Mouse (Mus musculus) myocyte (in vitro differentiated cells): Measurements from ENCODE around the gene Ceacam15. TPM values are rescaled to one million over a fixed set of nuclear protein-coding genes. Genes with fewer than 3 reads are reported as not detected.

Experiments
- H3K27me3 ChIP-seq: one replicate; pipeline ENCODE4 v1.6.1; 2011; ENCODE audit not compliant: control insufficient read depth, insufficient read depth, insufficient read length
- H3K36me3 ChIP-seq: one replicate; pipeline ENCODE4 v1.6.1; 2011; ENCODE audit not compliant: control insufficient read depth, insufficient read depth
- H3K4me2 ChIP-seq: one replicate; pipeline ENCODE4 v1.6.1; 2011; ENCODE audit warnings: low read depth, control low read depth
- H3K4me3 ChIP-seq: one replicate; pipeline ENCODE4 v1.5.1; 2011; ENCODE audit warnings: mild to moderate bottlenecking, control low read depth, moderate library complexity
- H3K79me2 ChIP-seq: one replicate; pipeline ENCODE4 v1.6.1; 2011; ENCODE audit not compliant: control insufficient read depth, insufficient read depth
- H3ac ChIP-seq: one replicate; pipeline ENCODE4 v1.6.1; 2011; ENCODE audit not compliant: control insufficient read depth, insufficient read length
- CEBPB ChIP-seq: IDR thresholded peaks from 2 replicates; pipeline ENCODE4 v1.6.1; 2011; ENCODE audit warnings: mild to moderate bottlenecking, moderate library complexity; ENCODE audit not compliant: poor library complexity, insufficient read depth, severe bottlenecking
- E2F4 ChIP-seq: IDR thresholded peaks from one replicate; pipeline ENCODE4 v1.6.1; 2011; ENCODE audit warnings: mild to moderate bottlenecking, control low read depth, moderate library complexity; ENCODE audit not compliant: insufficient read depth
- MAX ChIP-seq: IDR thresholded peaks from one replicate; pipeline ENCODE4 v1.6.1; 2011; ENCODE audit warnings: low read depth, mild to moderate bottlenecking, control low read depth
- MYOD1 ChIP-seq, 3 experiments: IDR thresholded peaks; one replicate each; pipeline ENCODE4 v1.6.1; 2011; ENCODE audit warnings: control low read depth in 2 of 3, low read depth in 2 of 3, mild to moderate bottlenecking in 2 of 3, moderate library complexity in 1 of 3; ENCODE audit not compliant: insufficient read length in 2 of 3, control insufficient read depth in 1 of 3
- MYOG ChIP-seq, 3 experiments: IDR thresholded peaks; one replicate each; pipeline ENCODE4 v1.6.1; 2011; ENCODE audit warnings: control low read depth in 2 of 3, low read depth in 2 of 3, mild to moderate bottlenecking in 2 of 3; ENCODE audit not compliant: insufficient read length in 2 of 3, control insufficient read depth in 1 of 3, insufficient read depth in 1 of 3
- POLR2A ChIP-seq: IDR thresholded peaks from one replicate; pipeline ENCODE4 v1.6.1; 2011; ENCODE audit warnings: low read depth, mild to moderate bottlenecking, control low read depth, moderate library complexity; ENCODE audit not compliant: insufficient read length
- POLR2AphosphoS2 ChIP-seq: IDR thresholded peaks from one replicate; pipeline ENCODE4 v1.6.1; 2011; ENCODE audit warnings: low read depth, control low read depth; ENCODE audit not compliant: insufficient read length
- REST ChIP-seq: IDR thresholded peaks from one replicate; pipeline ENCODE4 v1.6.1; 2011; ENCODE audit warnings: mild to moderate bottlenecking, control low read depth, moderate library complexity; ENCODE audit not compliant: insufficient read depth, insufficient read length
- SRF ChIP-seq: IDR thresholded peaks from one replicate; pipeline ENCODE4 v1.6.1; 2011; ENCODE audit warnings: low read depth; ENCODE audit not compliant: control insufficient read depth, insufficient read length
- TCF12 ChIP-seq: IDR thresholded peaks from one replicate; pipeline ENCODE4 v1.6.1; 2011; ENCODE audit warnings: mild to moderate bottlenecking, control low read depth; ENCODE audit not compliant: poor library complexity, insufficient read depth, severe bottlenecking
- TCF3 ChIP-seq: IDR thresholded peaks from one replicate; pipeline ENCODE4 v1.6.1; 2011; ENCODE audit warnings: low read depth, control low read depth; ENCODE audit not compliant: insufficient read length
- USF1 ChIP-seq: IDR thresholded peaks from one replicate; pipeline ENCODE4 v1.6.1; 2011; ENCODE audit warnings: low read depth, mild to moderate bottlenecking, control low read depth, moderate library complexity
- polyA plus RNA-seq: library from polyadenylated mRNA; unstranded; fragments of >200 nt; fragmentation: generic; extraction: Trizol; gene quantifications from one replicate; pipeline ENCODE4 v1.2.1, GENCODE M21; 2012; ENCODE audit warnings: missing spikeins

Ceacam15 gene
- polyA plus RNA-seq, 1 experiment: not detected

DNA sequence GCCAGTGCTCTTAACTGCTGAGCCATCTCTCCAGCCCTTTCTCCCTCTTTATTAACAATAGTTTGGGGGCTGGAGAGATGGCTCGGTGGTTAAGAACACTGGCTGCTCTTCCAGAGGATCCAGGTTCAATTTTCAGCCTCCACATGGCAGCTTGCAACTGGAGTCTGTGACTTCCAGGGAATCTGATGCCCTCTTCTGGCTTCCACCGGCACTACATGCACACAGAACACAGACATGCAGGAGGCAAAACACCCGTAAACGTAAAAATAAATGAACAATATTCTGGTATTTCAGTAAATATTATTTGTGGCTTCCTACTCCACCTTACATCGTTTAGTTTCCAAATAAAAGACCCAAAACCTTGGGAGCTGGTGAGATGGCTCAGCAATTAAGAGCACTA, 35.1 kb upstream of the Ceacam15 start:
- Histone ChIP-seq H3K4me3 (no peak overlapping the region), H3K4me2 (no peak overlapping the region), H3ac (no peak overlapping the region), H3K27me3 (no peaks in the 10 kb centered on the region), H3K79me2 (no peaks in the 10 kb centered on the region), H3K36me3 (no peaks in the 10 kb centered on the region)
- TF ChIP-seq TCF3 (no peak), MYOD1 (IDR thresholded peaks at IDR 0.05; ENCODE audit: control insufficient read depth in 1 of 3, insufficient read length in 2 of 3, low read depth in 2 of 3) (no peak), E2F4 (no peak), REST (no peak), CEBPB (no peak), POLR2A (no peak), MAX (no peak), POLR2AphosphoS2 (no peak), SRF (no peak), TCF12 (no peak), MYOG (IDR thresholded peaks at IDR 0.05; ENCODE audit: control insufficient read depth in 1 of 3, insufficient read depth in 1 of 3, insufficient read length in 2 of 3, low read depth in 2 of 3) (no peak), USF1 (no peak)

DNA sequence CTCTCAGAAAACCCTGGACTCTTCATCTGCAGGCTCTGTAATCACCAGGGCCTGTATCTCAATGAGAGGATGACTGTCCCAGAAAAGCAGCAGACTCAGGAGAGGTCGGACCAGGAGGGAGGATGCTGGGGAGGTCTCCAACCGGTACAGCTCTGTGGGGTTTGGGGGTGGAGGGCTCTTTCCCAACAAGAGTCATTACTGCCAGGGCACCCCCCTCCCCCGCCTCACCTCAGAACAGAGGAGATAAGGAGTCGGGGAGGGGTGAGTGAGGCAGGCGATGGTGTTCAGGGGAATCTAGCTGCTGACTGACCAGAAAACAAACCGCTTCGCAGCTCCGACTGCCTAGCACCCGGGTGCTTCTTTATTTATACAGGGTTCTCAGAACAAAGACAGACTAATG, 32.7 kb upstream of the Ceacam15 start:
- H3K4me3 ChIP-seq: no peak overlapping the region
- no peak overlapping the region for H3K4me2 ChIP-seq
- no peaks in the 10 kb centered on the region for H3K36me3 ChIP-seq
- H3K27me3 ChIP-seq: no peaks in the 10 kb centered on the region
- no peaks in the 10 kb centered on the region for H3K79me2 ChIP-seq
- H3ac ChIP-seq: no peak overlapping the region
- TF ChIP-seq SRF (no peak), CEBPB (no peak), MYOG (IDR thresholded peaks at IDR 0.05; ENCODE audit: control insufficient read depth in 1 of 3, insufficient read depth in 1 of 3, insufficient read length in 2 of 3, low read depth in 2 of 3) (no peak), MYOD1 (IDR thresholded peaks at IDR 0.05; ENCODE audit: control insufficient read depth in 1 of 3, insufficient read length in 2 of 3, low read depth in 2 of 3) (no peak), REST (no peak), POLR2A (no peak), POLR2AphosphoS2 (no peak), MAX (no peak)

DNA sequence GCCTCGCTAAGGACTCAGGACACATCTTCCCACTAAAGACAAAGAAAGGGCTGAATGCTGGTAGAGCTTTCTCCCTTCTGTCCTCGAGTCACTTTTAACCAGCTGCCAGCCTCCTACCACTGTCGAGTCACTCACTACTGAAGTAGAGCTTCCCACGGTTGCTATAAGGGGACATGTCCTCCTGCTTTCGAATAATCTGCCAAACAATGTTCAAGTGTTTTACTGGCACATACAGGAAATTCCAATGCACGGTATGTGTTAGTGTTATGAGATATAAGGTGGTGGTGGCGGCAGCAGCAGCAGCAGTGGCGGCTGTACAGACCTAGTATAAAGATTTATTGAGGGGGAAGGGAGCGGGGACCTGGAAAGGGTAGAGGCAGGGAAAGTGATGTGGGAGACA, 30.9 kb upstream of the Ceacam15 start:
- no peaks in the 10 kb centered on the region for H3K36me3 ChIP-seq
- H3ac ChIP-seq: no peak overlapping the region
- peak in 1 of 3 experiments; percentile 9 for TF ChIP-seq MYOD1 (IDR thresholded peaks at IDR 0.05; ENCODE audit: control insufficient read depth in 1 of 3, insufficient read length in 2 of 3, low read depth in 2 of 3)
- TF ChIP-seq TCF3: no peak
- peak overlapping the region; percentile 59 for H3K4me2 ChIP-seq
- no peaks in the 10 kb centered on the region for H3K27me3 ChIP-seq
- no peak overlapping the region for H3K4me3 ChIP-seq
- H3K79me2 ChIP-seq: no peaks in the 10 kb centered on the region

DNA sequence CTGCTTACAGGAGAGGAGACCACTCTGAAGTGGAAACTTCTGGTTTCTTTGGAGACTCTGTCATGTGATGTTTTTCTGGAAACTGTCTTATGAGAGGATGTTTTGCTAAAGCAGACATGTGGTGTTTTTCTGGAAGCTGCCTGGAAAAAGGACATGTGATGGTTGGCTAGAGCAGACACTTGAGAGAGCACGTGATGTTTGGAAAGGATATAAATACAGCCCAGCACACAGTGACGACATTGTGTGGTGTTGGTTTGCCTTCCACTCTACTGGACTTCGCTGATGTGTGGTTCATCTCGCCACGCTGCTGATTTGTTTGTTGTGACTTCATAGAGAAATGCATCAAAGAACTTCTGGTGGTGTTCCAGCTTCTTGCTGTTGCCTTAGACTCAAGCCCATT, 25.1 kb upstream of the Ceacam15 start:
- Histone ChIP-seq H3K4me3 (no peak overlapping the region), H3K36me3 (no peaks in the 10 kb centered on the region), H3K79me2 (no peaks in the 10 kb centered on the region), H3ac (no peak overlapping the region), H3K4me2 (no peak overlapping the region), H3K27me3 (no peaks in the 10 kb centered on the region)
- TF ChIP-seq CEBPB (no peak), USF1 (no peak), POLR2AphosphoS2 (no peak), TCF3 (no peak), TCF12 (no peak), MAX (no peak), MYOG (IDR thresholded peaks at IDR 0.05; ENCODE audit: control insufficient read depth in 1 of 3, insufficient read depth in 1 of 3, insufficient read length in 2 of 3, low read depth in 2 of 3) (no peak), SRF (no peak), POLR2A (no peak), MYOD1 (IDR thresholded peaks at IDR 0.05; ENCODE audit: control insufficient read depth in 1 of 3, insufficient read length in 2 of 3, low read depth in 2 of 3) (no peak), E2F4 (no peak), REST (no peak)

DNA sequence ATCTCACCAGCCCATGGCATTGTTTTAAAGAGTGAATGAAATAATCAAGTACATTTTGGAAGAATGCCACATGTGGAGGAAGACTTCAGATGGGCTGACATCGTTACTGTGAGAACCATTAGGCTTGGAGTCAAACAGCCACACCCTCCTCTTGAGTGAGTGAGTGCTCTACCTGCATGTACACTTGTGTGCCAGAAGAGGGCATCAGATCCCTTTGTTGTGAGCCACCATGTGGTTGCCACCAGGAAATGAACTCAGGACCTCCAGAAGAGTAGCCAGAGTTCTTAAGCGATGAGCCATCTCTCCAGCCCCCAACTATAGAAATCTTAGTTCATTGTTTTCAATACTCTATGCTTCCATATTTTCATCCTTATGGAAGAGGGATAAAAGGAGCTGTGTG, 23.5 kb upstream of the Ceacam15 start:
- H3ac ChIP-seq: no peak overlapping the region
- H3K36me3 ChIP-seq: no peaks in the 10 kb centered on the region
- no peak overlapping the region for H3K4me2 ChIP-seq
- no peaks in the 10 kb centered on the region for H3K27me3 ChIP-seq
- H3K79me2 ChIP-seq: no peaks in the 10 kb centered on the region
- TF ChIP-seq REST: no peak
- TF ChIP-seq SRF: no peak
- no peak for TF ChIP-seq USF1
- TF ChIP-seq MYOG (IDR thresholded peaks at IDR 0.05; ENCODE audit: control insufficient read depth in 1 of 3, insufficient read depth in 1 of 3, insufficient read length in 2 of 3, low read depth in 2 of 3): no peak
- TF ChIP-seq MYOD1 (IDR thresholded peaks at IDR 0.05; ENCODE audit: control insufficient read depth in 1 of 3, insufficient read length in 2 of 3, low read depth in 2 of 3): no peak
- no peak for TF ChIP-seq E2F4
- TF ChIP-seq POLR2A: no peak
- TF ChIP-seq CEBPB: no peak
- no peak for TF ChIP-seq POLR2AphosphoS2
- no peak for TF ChIP-seq TCF12
- TF ChIP-seq MAX: no peak
- TF ChIP-seq TCF3: no peak
- no peak overlapping the region for H3K4me3 ChIP-seq
